Mouse (Mus musculus): ENCODE data around the gene Aanat. TPM values are rescaled to one million over a fixed set of nuclear protein-coding genes. Genes with fewer than 3 reads are reported as not detected.
A peak's percentile ranks its signal among the peaks of the same experiment; 100 is the strongest.

Aanat gene
- polyA plus RNA-seq, 1 experiment: not detected

DNA sequence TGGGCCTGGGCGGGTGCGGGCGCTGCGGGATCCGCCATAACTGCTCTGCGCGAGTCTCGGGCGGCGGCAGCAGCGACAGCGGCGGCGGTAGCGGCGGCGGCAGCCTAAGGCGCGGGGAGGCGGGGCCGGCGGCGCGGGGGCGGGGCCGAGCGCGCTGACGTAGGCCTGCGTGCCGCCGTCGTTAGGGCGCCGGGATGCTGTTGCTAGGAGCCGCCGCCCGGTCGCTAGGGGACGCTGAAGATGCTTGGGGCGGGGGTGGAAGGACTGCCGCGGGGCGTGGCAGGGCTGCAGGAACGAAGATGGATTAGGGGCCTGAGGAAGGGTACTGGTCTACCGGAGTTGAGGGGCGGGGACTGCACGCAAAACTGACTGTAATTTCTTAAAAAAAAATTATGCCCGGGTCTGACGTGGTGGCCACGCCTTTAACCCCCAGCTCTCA lies 4.8 kb upstream of the Aanat start, which contains the start of gene Ube2o:
Ube2o (minus strand) TSS at position 72 of the 439 bp plus-strand sequence.
- TF ChIP-seq GATA1 (IDR thresholded peaks at IDR 0.05; ENCODE audit: low read length) (no peak), TAL1 (IDR thresholded peaks at IDR 0.05; ENCODE audit: low read length) (no peak)
- Histone ChIP-seq H3K27me3 (ENCODE audit: control insufficient read depth) (peaks cover 15% of the 10 kb centered on the region), H3K9me3 (ENCODE audit: control insufficient read depth, low read length) (no peaks in the 10 kb centered on the region), H3K4me3 (replicated peaks) (peak within 1 kb of the TSS; percentile 94), H3K4me1 (ENCODE audit: control insufficient read depth) (peaks cover 56% of the 10 kb centered on the region), H3K36me3 (ENCODE audit: control insufficient read depth) (peaks cover 35% of the 10 kb centered on the region)

DNA sequence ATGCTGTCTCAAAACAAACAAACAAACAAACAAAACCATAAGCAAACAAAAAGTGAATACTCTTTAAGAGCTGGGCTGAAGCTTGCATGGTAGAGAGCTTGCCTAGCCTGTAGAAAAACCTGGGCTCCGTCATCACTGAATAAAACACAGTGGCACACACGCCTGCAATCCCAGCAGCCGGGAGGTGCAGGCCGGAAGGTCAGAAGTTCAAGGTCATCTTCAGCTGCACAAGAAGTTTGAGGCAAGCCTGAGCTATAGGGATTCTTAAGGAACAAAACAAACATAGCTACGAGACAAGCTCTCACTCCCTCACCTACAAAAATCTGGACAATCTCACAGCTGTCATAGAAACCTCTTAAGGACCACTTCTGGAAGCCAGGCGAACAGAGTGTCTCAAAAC lies 550 bp upstream of the Aanat start:
- Histone ChIP-seq H3K4me3 (replicated peaks) (no peak overlapping the region), H3K27me3 (ENCODE audit: control insufficient read depth) (peaks cover 48% of the 10 kb centered on the region)

DNA sequence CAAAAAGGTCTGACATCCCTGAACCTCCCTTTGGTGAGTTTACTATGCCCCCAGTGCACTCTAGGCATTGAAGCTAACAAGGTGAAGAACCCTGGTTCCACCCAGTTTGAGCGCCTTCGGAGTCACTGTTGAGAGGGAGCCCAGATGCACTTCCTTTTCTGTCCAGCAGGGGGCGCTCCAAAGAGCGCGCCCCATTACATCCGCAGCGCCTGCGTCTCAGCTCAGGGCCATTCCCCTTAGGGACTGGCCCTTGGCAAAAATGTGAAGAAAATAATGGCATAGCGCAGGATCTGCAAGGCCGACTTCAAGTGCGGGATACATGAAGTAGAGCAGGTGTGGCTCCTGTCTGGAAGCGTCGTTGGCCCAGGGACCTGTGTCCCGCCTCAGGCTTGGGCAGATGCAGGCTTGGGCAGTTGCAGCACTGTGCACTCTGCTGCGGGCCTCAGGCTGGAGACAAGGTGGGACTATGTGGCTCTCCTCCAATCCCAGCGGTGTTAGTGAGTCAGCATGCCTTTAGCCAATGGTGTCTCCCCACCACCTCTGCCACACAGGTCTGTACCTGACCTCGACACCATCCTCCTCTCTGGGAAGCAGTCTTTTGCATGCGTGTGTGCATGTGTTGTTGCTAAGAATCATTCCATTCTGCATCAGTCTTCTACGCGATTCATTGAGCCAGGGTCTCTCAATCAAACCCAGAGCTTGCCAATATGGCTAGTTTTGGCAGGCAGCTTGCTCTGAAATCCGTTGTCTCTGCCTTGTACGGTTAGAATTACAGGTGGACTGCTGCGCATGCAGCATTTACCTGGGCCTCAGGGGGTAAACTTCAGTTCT lies 784 bp downstream of the Aanat start:
- Histone ChIP-seq H3K27me3 (ENCODE audit: control insufficient read depth) (peaks cover 52% of the 10 kb centered on the region), H3K9me3 (ENCODE audit: control insufficient read depth, low read length) (no peaks in the 10 kb centered on the region), H3K4me1 (ENCODE audit: control insufficient read depth) (peaks cover 49% of the 10 kb centered on the region), H3K36me3 (ENCODE audit: control insufficient read depth) (no peaks in the 10 kb centered on the region), H3K4me3 (replicated peaks) (no peak overlapping the region)
- TF ChIP-seq GATA1 (IDR thresholded peaks at IDR 0.05; ENCODE audit: low read length) (no peak), TAL1 (IDR thresholded peaks at IDR 0.05; ENCODE audit: low read length) (no peak)

More for the DNA sequence above, 550 bp upstream of the Aanat start:
- Histone ChIP-seq H3K4me1 (ENCODE audit: control insufficient read depth) (peaks cover 50% of the 10 kb centered on the region), H3K36me3 (ENCODE audit: control insufficient read depth) (no peaks in the 10 kb centered on the region; the same call in 1 of the 2 replicates), H3K9me3 (ENCODE audit: control insufficient read depth, low read length) (no peaks in the 10 kb centered on the region)
- TF ChIP-seq GATA1 (IDR thresholded peaks at IDR 0.05; ENCODE audit: low read length) (no peak), TAL1 (IDR thresholded peaks at IDR 0.05; ENCODE audit: low read length) (no peak)

DNA sequence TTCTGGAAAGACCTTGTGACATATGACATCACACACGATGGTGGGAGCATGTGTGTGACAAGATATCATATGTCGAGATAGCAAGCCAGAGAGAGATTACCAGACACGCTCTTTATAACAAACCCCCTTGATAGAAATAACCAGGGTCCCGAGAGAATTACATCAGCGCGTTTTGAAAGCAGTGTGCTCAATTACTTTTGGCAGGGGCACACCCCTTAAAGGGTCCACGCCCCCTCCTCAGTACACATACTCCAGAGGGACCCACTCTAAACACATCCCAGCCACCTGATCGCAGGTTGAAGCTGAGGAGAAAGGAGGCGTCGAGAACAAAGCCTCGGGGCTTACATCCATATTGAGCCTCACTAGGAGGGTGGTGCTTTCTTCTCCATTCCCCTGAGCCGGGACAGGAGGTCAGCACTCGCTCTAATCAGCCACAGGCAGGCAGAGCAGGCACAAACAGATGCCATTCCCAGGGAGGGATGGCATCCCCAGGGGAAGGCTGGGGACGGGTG lies 2.8 kb downstream of the Aanat start:
- Histone ChIP-seq H3K4me3 (replicated peaks) (no peak overlapping the region), H3K27me3 (ENCODE audit: control insufficient read depth) (peaks cover 50% of the 10 kb centered on the region), H3K9me3 (ENCODE audit: control insufficient read depth, low read length) (no peaks in the 10 kb centered on the region), H3K4me1 (ENCODE audit: control insufficient read depth) (peaks cover 52% of the 10 kb centered on the region), H3K36me3 (ENCODE audit: control insufficient read depth) (no peaks in the 10 kb centered on the region)
- TF ChIP-seq TAL1 (IDR thresholded peaks at IDR 0.05; ENCODE audit: low read length): no peak; the same call in 2 of the 3 replicates
- TF ChIP-seq GATA1 (IDR thresholded peaks at IDR 0.05; ENCODE audit: low read length): no peak

DNA sequence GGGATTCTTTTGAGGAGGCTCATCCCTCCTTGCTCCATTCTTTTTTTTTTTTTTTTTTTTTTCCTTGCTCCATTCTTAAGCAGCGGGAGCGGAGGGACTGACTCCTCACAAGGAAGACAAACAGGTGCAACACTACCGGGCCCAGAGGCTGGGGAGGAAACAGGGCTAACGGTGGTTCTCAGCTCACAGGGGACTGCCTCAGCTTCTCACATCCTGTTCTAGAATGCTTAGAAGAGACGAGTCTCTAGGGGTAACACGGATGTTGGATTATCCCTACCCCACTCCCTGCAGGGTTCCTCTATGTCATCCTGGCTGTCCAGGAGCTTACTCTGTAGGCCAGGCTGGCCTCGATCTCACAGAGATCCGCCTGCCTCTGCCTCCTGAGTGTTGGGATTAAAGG lies 3.3 kb downstream of the Aanat start:
- Histone ChIP-seq H3K4me3 (replicated peaks) (no peak overlapping the region), H3K27me3 (ENCODE audit: control insufficient read depth) (peaks cover 47% of the 10 kb centered on the region), H3K4me1 (ENCODE audit: control insufficient read depth) (peaks cover 52% of the 10 kb centered on the region), H3K36me3 (ENCODE audit: control insufficient read depth) (no peaks in the 10 kb centered on the region), H3K9me3 (ENCODE audit: control insufficient read depth, low read length) (no peaks in the 10 kb centered on the region)
- TF ChIP-seq TAL1 (IDR thresholded peaks at IDR 0.05; ENCODE audit: low read length) (no peak), GATA1 (IDR thresholded peaks at IDR 0.05; ENCODE audit: low read length) (no peak)

DNA sequence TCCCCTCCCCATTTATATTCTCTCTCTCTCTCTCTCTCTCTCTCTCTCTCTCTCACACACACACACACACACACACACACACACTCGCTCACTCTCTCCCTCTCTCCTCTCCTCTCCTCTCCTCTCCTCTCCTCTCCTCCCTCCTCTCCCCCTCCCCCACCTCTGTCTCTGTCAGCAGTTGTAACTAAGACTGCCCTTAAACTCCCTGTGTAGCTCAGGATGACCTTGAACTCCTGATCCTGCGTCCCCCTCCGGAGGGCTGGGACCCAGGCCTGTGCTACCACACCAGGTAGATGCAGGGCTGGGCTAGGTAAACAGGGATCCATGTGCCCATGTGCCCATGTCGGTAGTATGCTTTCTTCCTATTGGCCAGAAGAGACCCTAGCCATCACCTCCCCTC lies 5.4 kb downstream of the Aanat start:
- Histone ChIP-seq H3K9me3 (ENCODE audit: control insufficient read depth, low read length) (no peaks in the 10 kb centered on the region), H3K27me3 (ENCODE audit: control insufficient read depth) (peaks cover 41% of the 10 kb centered on the region), H3K4me1 (ENCODE audit: control insufficient read depth) (peaks cover 47% of the 10 kb centered on the region), H3K4me3 (replicated peaks) (no peak overlapping the region), H3K36me3 (ENCODE audit: control insufficient read depth) (peaks cover 4% of the 10 kb centered on the region)
- TF ChIP-seq TAL1 (IDR thresholded peaks at IDR 0.05; ENCODE audit: low read length) (no peak), GATA1 (IDR thresholded peaks at IDR 0.05; ENCODE audit: low read length) (no peak)

DNA sequence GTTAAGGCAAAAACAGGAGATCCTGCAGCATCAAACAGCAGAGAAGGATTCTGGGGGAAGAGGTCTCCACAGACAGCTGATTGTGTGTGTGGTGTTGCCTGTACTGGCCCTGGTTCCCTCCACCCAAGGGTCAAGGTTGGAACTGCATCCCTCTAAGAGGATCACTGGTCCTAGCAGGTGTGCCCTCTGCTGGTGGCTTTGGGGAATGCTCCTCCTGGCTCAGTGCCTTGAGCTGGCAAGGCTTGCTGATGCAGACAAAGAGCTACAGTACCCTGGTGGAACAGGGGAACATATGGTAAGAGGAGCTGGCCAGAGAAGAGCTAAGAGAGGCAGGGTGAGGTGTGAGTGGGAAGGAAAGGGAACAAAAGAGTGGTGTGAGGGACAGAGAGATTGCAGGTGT lies 6.2 kb downstream of the Aanat start:
- H3K4me3 ChIP-seq (replicated peaks): no peak overlapping the region
- TF ChIP-seq TAL1 (IDR thresholded peaks at IDR 0.05; ENCODE audit: low read length): no peak
- TF ChIP-seq GATA1 (IDR thresholded peaks at IDR 0.05; ENCODE audit: low read length): no peak
- H3K36me3 ChIP-seq (ENCODE audit: control insufficient read depth): peaks cover 12% of the 10 kb centered on the region
- peaks cover 40% of the 10 kb centered on the region for H3K4me1 ChIP-seq (ENCODE audit: control insufficient read depth)
- H3K27me3 ChIP-seq (ENCODE audit: control insufficient read depth): peaks cover 35% of the 10 kb centered on the region
- no peaks in the 10 kb centered on the region for H3K9me3 ChIP-seq (ENCODE audit: control insufficient read depth, low read length)

DNA sequence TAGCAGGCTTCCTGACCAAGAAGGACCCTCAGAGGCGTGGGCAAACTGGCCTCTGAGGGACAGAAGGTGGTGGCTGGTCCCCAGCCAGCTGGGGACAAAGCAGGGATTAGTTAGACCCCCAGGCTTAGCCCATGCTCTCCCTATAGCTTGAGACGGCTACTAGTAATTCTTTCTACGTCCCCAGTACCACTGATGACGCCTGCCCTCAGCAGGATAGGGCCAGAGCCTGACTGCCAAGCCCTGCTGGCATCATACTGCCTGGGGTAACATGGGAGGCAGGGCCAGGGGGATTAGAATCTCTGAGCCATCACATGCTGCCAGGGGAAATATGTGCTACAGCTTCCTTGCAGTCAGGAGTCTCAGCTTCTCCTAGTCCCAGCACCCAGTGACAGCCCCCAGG lies 7.1 kb downstream of the Aanat start:
- Histone ChIP-seq H3K4me1 (ENCODE audit: control insufficient read depth) (peaks cover 33% of the 10 kb centered on the region), H3K27me3 (ENCODE audit: control insufficient read depth) (peaks cover 26% of the 10 kb centered on the region), H3K4me3 (replicated peaks) (no peak overlapping the region), H3K36me3 (ENCODE audit: control insufficient read depth) (peaks cover 20% of the 10 kb centered on the region), H3K9me3 (ENCODE audit: control insufficient read depth, low read length) (no peaks in the 10 kb centered on the region)
- TF ChIP-seq TAL1 (IDR thresholded peaks at IDR 0.05; ENCODE audit: low read length) (no peak), GATA1 (IDR thresholded peaks at IDR 0.05; ENCODE audit: low read length) (no peak)

DNA sequence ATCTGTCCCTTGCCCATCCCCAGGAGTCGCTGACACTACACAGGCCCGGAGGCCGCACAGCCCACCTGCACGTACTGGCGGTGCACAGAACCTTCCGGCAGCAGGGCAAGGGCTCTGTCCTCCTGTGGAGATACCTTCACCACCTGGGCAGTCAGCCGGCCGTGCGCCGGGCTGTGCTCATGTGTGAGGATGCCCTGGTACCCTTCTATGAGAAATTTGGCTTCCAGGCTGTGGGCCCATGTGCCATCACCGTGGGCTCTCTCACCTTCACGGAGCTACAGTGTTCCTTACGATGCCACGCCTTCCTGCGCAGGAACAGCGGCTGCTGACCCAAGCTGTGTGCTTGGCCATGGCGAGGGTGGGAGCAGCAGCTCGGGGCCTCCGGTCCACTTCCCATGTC lies 10.5 kb downstream of the Aanat start:
- H3K27me3 ChIP-seq (ENCODE audit: control insufficient read depth): peaks cover 6% of the 10 kb centered on the region

More for the DNA sequence above, 10.5 kb downstream of the Aanat start:
- peaks cover 54% of the 10 kb centered on the region for H3K36me3 ChIP-seq (ENCODE audit: control insufficient read depth)
- no peaks in the 10 kb centered on the region for H3K9me3 ChIP-seq (ENCODE audit: control insufficient read depth, low read length)
- no peak overlapping the region for H3K4me3 ChIP-seq (replicated peaks)
- no peak for TF ChIP-seq GATA1 (IDR thresholded peaks at IDR 0.05; ENCODE audit: low read length)
- no peak for TF ChIP-seq TAL1 (IDR thresholded peaks at IDR 0.05; ENCODE audit: low read length)
- peaks cover 9% of the 10 kb centered on the region for H3K4me1 ChIP-seq (ENCODE audit: control insufficient read depth)

All from erythroblast, embryonic 14.5 days (primary cell).